ENCODE assay signal across 7 mouse cellular contexts in the genomic region with DNA sequence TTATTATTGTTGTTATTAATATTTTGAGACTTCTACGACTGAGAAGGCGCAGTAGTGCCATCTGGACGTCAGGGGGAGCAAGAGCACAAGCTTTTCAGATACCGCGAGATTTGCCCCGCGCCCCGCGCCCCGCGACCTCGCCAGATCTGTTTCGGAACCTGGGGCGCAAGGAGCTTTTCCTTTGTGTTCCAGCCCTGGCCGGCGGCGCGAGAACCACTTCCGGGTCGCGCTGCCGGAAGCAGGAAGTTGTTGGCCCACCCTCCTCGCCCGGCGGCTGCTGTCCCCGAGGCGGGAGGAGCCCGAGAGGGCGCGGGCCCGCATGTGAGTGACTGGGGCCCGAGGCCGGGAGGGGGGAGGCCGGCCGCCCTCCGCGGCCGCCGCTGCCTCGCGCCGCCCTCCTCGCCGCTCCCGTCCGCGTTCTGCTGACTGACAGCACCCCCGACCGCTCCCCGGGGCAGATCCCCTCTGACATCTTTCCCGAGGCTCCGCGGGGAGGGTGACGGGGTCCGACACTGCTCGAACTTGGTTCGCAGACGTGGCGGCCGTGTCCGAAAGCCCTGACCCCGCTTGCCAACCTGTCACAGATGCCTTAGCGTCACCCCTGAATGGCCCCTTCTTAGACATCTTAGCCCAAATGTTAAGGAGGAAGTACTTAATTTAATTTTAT. TPM values are rescaled to one million over a fixed set of nuclear protein-coding genes. Genes with fewer than 3 reads are reported as not detected.
A peak's percentile ranks its signal among the peaks of the same experiment; 100 is the strongest.
DNase-seq lines count a peak whose midpoint lies in the region; ATAC-seq lines count a peak whose summit lies in the region.

Gene BC004004, plus strand, starts transcription at position 107 of the 667 bp plus-strand sequence.

- peak; percentile 90 for ATAC-seq in intestine, embryonic 16.5 days
- peak; percentile 93 for ATAC-seq in midbrain, embryonic 11.5 days (ENCODE audit: low FRiP score)

- H3K36me3 ChIP-seq in intestine, embryonic 16.5 days (ENCODE audit: control insufficient read depth, insufficient read depth, low read length): no peaks in the 10 kb centered on the region
- H3K36me3 ChIP-seq in midbrain, embryonic 11.5 days (ENCODE audit: control insufficient read depth, insufficient read depth, low read length): no peaks in the 10 kb centered on the region

- H3K9me3 ChIP-seq in intestine, embryonic 16.5 days (ENCODE audit: control insufficient read depth, low read length): no peaks in the 10 kb centered on the region
- no peaks in the 10 kb centered on the region for H3K9me3 ChIP-seq in midbrain, embryonic 11.5 days (ENCODE audit: control insufficient read depth, low read length)

- H3K4me1 ChIP-seq in intestine, embryonic 16.5 days (ENCODE audit: control insufficient read depth, insufficient read depth, low read length): peaks cover 17% of the 10 kb centered on the region
- peaks cover 15% of the 10 kb centered on the region for H3K4me1 ChIP-seq in midbrain, embryonic 11.5 days (ENCODE audit: control insufficient read depth, insufficient read depth, low read length)

- peak within 1 kb of the TSS; percentile 95 for H3K27ac ChIP-seq in intestine, embryonic 16.5 days (ENCODE audit: low read length)
- H3K27ac ChIP-seq in midbrain, embryonic 11.5 days (ENCODE audit: low read depth, low read length): peak within 1 kb of the TSS; percentile 82

- peak; percentile 97 for DNase-seq in adrenal gland, adult 2 months
- DNase-seq in embryo, embryonic 11.5 days (ENCODE audit: low read depth, low spot score): peak; percentile 91
- peak; percentile 95 to 97 for DNase-seq in gastrocnemius, postnatal 4 days (ENCODE audit: low spot score in 2 of 2)
- peak; percentile 95 for DNase-seq in left cerebral cortex, postnatal 36 days (ENCODE audit: low spot score in 2 of 2)
- DNase-seq in midbrain, embryonic 11.5 days (ENCODE audit: low spot score, missing footprints): peak; percentile 99
- peak; percentile 97 for DNase-seq in skeletal muscle tissue, adult 2 months (ENCODE audit: low read depth, low spot score)

- H3K4me2 ChIP-seq in intestine, embryonic 16.5 days (ENCODE audit: low read depth, low read length): peak within 1 kb of the TSS; percentile 72
- H3K4me2 ChIP-seq in midbrain, embryonic 11.5 days: peak within 1 kb of the TSS; percentile 80

- peak within 1 kb of the TSS; percentile 85 for H3K4me3 ChIP-seq in intestine, embryonic 16.5 days (ENCODE audit: low read length)
- peak within 1 kb of the TSS; percentile 87 for H3K4me3 ChIP-seq in midbrain, embryonic 11.5 days (ENCODE audit: low read depth, low read length)

- under 1% methylated on average over 62 of the region's 63 CpGs for WGBS in intestine, embryonic 16.5 days
- WGBS in midbrain, embryonic 11.5 days: under 1% methylated on average over 59 of the region's 63 CpGs

- intact Hi-C loops in left cerebral cortex, postnatal 36 days (cut with DNase I): loop anchor here (1.0 to 5.0 kb wide), 4 partner anchors 88 to 243 kb away; partner anchors contain the start of gene Pim1

- H3K27me3 ChIP-seq in intestine, embryonic 16.5 days (replicated peaks; ENCODE audit: control insufficient read depth, insufficient read depth, low read length): no peaks in the 10 kb centered on the region
- no peaks in the 10 kb centered on the region for H3K27me3 ChIP-seq in midbrain, embryonic 11.5 days (ENCODE audit: control insufficient read depth, insufficient read depth, low read length)

- H3K9ac ChIP-seq in intestine, embryonic 16.5 days (ENCODE audit: low read depth, low read length): peak within 1 kb of the TSS; percentile 95
- peak within 1 kb of the TSS; percentile 94 for H3K9ac ChIP-seq in midbrain, embryonic 11.5 days (ENCODE audit: low read length)

RNA-seq across cellular contexts. Expression of gene BC004004, which starts in this region (rescaled TPM):
- total RNA-seq in adrenal gland, adult 2 months (2021): 100 to 1,000 TPM; 146 to 151 TPM
- polyA plus RNA-seq in adrenal gland, adult 2 months (2012; rRNA removed): 49.7 and 54.1 TPM in 2 replicates
- total RNA-seq in gastrocnemius, postnatal 4 days (2021): 100 to 1,000 TPM in 1 of 2 experiments, 10 to 100 TPM in 1; 98.5 to 101 TPM
- polyA plus RNA-seq in intestine, embryonic 16.5 days (2015; fragmentation: Nextera tagmentation; extraction: Ambion mirVana): 82.9 and 85.6 TPM in 2 replicates
- total RNA-seq in left cerebral cortex, postnatal 36 days (2021): 10 to 100 TPM; 78.1 to 94.7 TPM
- polyA plus RNA-seq in midbrain, embryonic 11.5 days (2014; fragmentation: Nextera tagmentation; extraction: Ambion mirVana): 68.4 and 74.6 TPM in 2 replicates

Comparison
In these comparisons a context has a peak if more than half of its experiments do, and no peak if none do; other contexts are left out.
1. Peak in every context shown above with its lines: DNase-seq, ATAC-seq, H3K4me3 ChIP-seq and H3K27ac ChIP-seq.